Mouse (Mus musculus): ENCODE data around the gene Hip1.
A peak's percentile ranks its signal among the peaks of the same experiment; 100 is the strongest.

Gene Hip1

DNA sequence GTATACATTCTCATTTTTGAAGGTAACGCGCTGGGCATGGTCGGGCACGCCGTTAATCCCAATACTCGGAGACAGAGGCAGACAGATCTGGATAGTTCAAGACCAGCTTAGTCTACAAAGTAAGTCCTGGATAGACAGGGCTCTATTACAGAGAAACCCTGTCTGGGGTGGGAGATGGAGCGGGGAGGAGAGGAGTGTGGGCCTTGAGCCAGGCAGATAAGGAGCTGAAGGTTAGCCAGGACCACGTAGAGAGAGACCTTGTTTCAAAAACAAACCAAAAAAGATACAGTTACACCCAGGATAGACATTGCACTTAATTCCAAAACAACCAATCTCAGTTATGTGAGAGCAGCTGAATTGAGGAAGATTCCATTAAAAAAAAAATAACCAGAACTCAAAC, 99.2 kb downstream of the Hip1 start:
- no peak for DNase-seq (ENCODE audit: extremely low read depth, low read depth)

DNA sequence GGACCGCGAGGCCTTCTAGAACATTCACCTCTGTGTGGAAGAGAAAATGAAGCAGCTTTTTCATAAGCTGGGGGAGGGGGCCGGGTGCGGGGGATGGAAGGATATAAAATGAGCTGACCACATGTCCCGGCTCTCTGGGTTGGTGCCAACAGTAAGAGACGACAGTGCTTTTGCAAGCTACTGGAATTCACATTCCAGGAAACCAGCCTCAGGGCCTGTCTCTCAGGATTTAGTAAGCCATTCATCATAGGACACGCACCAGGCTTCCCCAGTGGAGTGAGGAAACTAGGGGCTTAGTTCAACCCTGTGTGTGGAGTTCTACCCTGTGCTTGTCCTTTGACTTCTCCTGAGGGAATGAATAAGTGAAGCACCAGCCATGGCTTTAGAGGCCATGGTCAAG, 102.5 kb downstream of the Hip1 start:
- no peak for DNase-seq (ENCODE audit: extremely low read depth, low read depth)

DNA sequence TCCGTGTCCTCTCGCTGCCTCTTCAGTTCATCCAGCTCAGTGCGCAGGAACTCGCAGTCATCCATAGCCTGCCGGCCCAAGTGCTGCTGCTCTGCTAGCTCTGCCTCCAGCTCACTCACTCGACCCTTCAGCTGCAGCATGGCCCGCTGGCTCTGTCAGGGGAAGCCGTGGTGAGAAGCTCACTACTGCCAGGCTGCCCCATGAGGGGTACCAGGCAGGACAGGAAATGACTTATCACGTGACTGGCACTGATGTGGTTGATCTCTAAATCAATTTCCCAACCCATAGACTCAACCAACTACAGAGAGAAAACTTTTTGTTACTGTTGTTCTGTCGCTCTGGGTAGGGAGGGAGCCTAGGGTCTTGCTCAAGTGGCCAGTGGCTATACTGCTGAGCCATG, 109.9 kb downstream of the Hip1 start:
- no peak for DNase-seq (ENCODE audit: extremely low read depth, low read depth)

DNA sequence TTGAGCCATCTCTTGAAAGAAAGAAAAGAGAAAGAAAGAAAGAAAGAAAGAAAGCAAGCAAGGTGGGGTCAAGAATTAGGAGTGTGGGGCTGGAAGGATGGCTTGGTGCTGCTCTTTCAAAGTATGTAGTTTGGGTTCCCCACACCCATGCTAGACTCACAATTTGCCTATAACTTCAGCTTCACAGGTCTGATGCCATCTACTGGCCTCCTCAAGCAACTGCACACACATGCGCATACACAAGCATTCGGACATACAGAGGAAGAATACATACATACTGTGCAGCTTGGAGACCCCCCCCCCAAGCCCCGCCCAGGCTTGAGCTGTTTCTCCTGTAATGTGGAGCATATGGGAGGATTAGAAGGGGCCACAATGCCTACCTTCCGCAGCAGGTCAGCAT, 111.1 kb downstream of the Hip1 start:
- DNase-seq (ENCODE audit: extremely low read depth, low read depth) = no peak

DNA sequence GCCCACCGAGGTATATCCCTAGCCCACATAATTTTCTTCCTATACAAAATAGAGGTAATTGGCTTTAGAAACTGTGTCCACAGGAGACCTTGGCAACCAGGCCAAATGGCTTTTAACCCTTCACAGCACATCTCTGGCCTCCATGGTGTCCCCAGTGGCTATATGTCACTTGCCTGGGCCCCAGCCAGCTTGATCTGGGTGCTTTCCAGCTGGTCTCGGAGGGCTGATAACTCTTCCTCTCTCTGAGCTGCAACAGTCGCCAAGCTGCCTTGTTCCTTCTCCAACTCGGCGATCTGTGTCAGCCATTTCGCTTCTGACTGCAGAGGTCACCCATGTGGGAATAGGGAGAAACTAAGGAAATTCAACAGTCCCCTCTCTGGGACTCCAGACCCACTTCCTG, 113.8 kb downstream of the Hip1 start:
- DNase-seq (ENCODE audit: extremely low read depth, low read depth) = no peak

DNA sequence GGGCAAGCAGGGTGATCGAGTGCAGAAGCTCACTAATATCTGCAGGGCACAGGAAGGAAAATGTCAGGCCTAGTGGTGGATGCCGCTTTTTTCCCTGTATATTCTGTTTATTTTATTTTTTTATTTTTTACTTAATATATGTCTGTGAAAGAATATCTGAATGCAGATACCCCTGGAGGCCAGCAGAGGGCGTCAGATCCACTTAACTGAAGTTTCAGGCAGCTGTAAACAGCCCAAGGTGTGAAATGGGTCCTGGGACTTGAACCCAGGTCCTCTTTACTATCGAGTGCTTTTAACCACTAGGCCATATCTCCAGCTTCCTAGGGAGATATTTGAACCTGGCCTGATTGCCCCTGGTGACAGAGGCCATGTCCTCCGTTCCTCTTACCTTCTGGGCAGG, 116.1 kb downstream of the Hip1 start:
- peak; percentile 5 for DNase-seq (ENCODE audit: extremely low read depth, low read depth)

DNA sequence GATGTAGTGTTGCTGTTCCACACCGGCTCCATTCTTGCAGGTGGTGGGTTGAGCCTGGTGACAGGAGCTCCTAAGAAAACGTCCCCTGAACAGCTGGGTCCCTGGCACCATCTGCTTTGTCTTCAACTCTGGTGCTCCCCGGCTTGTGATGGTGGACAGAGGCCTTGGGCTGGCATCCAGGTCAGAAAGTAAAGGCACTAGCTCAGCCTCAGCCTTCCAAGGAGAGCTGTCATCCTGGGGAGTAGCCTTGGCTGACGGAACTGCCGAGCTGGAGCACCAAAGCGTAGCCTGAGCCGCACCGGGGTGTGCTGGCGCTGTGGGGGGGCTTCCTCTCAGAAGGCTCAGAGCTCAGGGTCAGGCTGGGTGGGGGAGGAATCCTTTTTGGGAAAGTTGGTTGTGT, 134.7 kb downstream of the Hip1 start:
- DNase-seq (ENCODE audit: extremely low read depth, low read depth) = no peak

DNA sequence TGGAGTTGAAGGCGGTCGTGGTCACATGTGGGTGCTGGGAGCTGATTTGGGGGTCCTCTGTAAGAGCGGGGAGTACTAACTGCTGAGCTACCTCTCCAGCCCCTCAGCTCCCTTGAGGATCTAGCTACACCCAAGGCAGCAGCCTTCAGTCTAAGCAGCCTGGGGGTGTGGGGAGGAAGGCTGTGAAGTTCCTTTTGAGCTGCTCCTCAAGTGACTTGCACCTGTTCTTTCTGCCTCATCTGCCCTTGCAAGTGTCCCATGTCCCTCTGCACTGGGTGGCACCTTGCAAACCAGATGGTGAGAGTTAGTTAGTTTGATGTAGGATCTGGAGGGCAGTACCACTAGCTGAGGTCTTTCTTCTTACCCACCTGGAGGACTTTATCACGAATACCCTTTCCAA, 136.8 kb downstream of the Hip1 start:
- no peak for DNase-seq (ENCODE audit: extremely low read depth, low read depth)

DNA sequence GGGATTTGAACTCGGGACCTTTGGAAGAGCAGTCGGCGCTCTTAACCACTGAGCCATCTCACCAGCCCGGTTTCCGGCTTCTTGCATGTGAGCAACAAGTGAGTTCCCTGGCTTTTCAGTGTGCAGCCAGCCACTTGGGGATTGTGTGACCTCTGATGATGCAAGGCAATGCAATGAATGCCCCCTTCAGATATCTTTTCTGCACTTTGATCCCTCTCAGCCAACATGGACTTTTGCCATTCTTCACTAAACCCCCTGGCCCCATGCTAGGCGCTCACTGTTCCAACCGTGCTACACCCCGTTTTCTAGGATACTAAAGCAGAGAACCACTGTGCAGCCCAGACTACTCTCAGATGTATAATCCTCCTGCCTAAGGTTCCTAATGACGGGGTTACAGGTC, 139.5 kb downstream of the Hip1 start:
- no peak for DNase-seq (ENCODE audit: extremely low read depth, low read depth)

DNA sequence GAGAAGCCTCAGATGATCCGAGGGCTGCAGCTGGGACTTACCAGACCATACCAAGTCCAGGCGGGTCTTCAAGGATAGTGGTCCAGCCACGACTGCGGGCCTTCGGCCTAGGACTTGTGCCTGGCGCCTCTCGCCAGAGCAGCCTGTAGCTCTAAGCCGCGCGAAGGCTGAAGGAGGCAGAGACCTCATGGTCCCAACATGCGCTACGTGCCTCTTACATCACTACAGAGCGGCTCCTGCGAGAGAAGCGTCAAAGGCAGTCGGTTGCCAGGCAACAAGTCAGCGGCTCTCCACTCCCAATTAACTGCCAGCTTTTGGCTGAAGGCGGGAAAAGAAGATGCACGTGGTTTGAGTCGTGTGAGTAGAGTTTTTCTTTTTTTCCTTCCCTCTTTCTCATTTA, 140.3 kb downstream of the Hip1 start:
- no peak for DNase-seq (ENCODE audit: extremely low read depth, low read depth)

DNA sequence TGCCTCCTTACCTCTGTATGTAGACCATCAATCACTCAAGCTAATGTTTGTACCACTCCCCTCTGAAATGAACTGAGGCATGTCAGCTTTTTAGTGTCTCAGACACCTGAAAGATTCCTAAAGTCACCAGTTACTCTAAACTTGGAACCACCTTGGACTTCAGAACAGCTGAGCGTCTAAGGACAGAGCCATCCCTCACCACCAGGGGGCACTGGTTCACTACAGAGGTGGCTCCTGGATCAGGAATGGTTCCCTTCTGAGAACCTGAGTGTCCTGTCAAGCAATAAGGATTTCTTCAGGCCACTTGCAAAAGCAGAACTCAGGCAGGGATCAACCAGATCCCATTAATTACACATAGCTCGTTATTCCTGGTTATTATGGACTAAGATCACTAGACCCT, 144.7 kb downstream of the Hip1 start:
- peak; percentile 49 for DNase-seq (ENCODE audit: extremely low read depth, low read depth)

DNA sequence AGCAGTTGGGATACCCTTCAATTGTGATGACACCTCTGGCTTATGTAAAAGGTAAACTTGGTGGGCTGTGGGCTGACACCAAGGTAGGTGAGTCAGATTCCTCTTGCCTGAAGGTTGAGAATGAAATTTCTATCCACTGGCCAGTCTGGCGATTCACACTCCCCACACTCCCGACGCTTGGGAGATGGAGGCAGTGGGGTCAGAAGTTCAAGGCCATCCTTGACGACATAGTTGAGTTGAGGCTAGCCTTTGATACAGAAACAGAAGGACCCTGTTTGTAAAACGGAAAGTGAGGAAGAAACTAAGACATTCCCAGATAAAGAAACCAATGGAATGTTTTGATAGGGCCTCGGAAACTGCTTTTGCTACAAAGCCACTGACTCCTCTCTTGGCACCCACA, 145.5 kb downstream of the Hip1 start:
- no peak for DNase-seq (ENCODE audit: extremely low read depth, low read depth)

DNA sequence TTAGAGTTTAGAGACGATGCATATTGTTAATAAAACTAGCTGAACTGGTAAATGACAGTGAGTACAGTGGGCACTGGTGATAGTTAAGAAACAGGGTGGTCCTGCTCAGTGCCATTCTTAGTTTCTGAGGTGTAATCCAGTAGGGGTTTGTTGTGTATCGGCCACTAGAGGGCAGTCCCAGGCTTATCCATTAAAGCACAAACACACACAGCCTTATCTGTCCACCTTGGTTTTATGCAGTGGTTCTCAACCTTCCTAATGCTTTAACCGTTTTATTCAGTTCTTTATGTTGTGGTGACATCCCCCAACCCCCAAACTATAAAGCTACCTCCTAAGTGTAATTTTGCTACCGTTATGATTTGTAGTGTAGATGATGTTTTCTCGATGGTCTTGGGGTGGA, 149.1 kb downstream of the Hip1 start:
- DNase-seq (ENCODE audit: extremely low read depth, low read depth) = peak; percentile 75

DNA sequence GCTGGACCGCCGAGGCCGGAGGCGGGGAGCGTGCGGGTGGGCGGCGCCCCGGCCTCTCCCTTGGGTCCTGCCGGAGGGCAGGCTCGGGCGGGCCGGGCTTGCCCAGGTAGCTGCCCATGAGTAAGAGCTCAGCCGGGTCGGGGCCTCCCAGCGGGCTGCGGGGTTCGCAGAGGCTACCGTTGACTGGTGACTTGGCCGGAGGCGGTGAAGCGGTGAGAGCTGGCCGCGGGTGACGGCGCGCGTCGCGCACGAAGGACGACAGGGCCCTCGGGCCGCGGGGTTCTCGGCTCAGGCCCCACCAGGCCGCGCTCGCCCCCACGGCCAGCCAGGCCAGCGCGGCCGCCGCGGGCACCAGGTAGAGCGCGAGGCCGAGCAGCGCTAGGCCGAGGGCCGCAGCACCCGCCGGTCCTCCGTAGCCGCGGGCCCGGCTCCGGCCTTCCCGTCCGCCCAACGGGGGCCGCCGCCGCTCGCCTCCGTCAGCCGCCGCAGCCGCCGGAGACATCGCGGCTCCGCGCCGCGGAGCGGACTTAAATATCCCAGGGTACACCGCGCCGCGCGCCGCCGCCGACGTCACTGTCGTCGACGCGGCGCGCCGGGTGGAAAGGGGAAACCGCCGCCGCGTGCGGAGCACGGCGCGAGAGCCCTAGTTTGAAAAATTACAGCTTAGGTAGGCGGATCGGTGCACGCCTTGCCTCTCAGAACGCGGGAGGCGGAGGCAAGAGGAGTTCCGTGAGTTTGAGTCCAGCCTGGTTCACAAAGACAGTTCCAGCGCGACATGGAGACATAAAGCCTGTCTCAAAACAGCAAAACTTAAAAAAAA, 150.7 kb downstream of the Hip1 start, which contains the start of gene Pom121:
Gene Pom121, minus strand, starts transcription at position 543 of the 820 bp plus-strand sequence.
- peak; percentile 71 for DNase-seq (ENCODE audit: extremely low read depth, low read depth)

DNA sequence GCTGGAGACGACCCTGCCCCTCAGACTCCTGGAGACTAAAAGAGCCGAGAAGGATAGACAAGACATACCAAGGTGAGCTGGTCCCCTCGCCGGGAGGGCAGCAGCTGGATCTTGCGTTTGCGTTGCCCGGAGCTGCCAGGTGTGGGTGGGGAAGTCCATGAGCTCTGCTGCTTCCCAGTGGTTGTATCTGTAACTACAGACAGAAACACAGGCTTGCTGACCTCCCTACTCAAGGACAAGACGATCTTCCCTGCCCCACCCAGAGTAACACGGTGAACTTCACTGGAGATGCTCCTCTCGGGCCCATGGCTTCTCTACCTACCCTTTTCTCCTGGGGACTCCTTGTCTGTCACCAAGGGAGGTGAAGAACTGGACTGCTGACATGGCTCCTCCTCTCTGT, 161.1 kb downstream of the Hip1 start:
- no peak for DNase-seq (ENCODE audit: extremely low read depth, low read depth)

DNA sequence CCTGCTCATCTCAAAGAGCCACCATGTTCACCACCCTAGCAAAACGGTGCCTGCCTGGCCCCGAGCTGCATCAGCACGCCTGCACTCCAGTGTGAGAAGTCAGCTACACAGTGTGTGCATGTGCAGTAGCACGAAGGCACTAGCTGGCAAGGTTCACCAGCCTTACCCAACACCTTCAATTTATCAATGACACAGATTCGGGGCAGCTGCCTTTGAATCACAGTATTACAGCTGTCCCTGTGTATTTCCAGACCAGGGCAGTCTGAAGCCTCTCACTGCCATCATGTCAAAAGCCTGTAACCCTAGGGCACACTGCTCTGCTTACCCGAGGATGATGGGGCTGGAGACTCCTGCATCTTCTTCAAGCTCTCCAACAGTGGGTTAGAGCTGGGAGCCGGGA, 162.2 kb downstream of the Hip1 start:
- DNase-seq (ENCODE audit: extremely low read depth, low read depth) = no peak

DNA sequence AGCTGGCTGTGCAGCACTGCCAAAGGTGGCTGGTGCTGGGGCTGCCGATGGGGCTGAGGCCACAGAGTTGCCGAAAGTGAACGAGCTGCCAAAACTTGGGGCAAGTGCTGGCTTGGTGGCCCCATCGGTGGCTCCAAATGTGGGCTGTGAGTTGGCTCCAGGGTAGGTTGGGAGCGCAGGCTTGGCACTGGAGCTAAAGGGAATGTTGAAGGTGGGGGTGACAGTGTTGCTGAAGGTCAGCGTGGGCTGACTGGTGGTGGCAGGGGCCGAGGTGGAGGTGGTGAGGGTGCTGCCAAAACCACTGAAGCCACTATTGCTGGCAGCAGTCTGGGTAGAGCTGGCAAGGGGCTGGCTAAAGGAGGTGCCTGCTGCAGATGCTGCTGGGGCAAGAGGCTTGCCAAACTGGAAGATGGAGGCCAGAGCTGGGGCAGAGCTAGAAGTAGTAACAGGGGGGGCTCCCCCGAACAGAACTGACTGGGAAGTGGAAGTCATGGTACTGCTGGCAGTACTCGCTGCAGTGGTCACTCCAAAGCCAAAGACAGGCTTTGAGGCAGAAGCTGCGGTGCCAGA, 163.5 kb downstream of the Hip1 start:
- no peak for DNase-seq (ENCODE audit: extremely low read depth, low read depth)

DNA sequence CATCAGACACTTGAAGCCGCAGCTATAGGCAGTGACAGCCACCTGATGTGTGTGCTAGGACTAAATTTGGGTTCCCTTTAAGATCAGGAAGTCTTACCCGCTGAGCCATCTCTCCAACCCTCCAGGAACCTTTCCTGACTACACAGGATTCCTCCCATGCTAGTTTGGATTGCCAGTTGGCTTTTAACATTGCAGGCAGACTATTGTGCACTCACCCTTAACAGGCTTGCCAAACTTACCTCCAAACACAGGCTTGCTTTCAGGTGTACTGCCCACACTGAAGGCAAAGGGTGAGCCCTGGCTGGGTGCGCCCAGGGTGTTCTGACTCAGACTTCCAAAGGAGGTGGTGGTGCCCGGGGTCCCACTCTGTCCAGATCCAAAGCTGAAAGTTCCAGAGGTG, 164.2 kb downstream of the Hip1 start:
- DNase-seq (ENCODE audit: extremely low read depth, low read depth) = no peak

DNA sequence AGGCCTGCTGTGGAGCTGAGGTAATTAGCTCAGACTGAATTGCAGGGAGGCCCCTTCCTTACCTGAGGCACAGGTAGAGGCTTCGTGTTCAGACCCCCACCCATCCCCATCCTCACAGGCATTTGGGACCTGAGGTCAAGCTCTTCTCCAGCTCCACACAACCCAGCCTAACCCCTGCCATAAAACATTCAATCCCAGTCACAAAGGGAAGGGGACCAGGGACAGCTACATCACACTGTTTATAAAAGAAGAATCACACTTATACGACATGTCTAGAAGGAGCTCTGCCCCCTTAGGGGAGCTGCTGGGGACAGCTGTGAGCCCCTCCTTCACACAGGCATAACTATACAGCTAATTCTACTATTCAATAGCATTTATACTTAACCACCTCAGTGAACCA, 168.6 kb downstream of the Hip1 start:
- no peak for DNase-seq (ENCODE audit: extremely low read depth, low read depth)

DNA sequence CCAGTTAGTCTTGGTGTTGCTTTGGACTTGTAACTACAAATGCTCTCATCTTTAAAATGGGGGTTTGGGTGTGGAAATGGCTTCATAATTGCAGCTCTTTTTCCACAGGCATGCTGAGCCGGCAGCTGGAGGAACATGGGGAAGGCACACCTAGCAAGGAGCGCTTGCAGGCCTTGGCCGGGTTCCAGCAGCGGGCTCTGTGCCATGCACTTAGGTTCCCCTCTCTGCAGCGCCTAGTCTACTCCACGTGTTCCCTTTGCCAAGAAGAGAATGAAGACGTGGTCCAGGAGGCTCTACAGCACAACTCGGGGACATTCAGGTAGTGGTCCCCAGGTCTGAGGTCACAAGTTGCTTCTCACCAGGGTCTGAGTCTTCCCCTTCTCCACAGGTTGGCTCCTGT, 169.8 kb downstream of the Hip1 start:
- DNase-seq (ENCODE audit: extremely low read depth, low read depth) = no peak

DNA sequence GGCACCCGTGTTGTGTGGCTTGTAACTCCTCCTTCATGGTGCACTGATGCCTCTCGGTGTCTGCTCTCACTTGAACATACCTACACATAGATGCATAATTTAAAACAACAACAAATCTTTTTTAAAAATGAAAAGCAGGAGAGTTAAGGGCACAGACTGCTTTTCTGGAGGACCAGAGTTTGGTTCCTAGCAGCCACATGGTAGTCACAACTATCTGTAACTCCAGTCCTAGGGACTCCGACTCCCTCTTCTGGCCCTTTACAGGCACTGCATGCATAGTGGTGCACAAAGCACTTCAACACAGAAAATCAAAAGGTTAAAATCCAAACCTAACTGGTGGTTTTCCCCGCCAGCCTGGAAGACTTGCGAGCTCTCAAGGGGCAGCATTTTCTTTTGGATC, 171.3 kb downstream of the Hip1 start:
- DNase-seq (ENCODE audit: extremely low read depth, low read depth) = no peak

DNA sequence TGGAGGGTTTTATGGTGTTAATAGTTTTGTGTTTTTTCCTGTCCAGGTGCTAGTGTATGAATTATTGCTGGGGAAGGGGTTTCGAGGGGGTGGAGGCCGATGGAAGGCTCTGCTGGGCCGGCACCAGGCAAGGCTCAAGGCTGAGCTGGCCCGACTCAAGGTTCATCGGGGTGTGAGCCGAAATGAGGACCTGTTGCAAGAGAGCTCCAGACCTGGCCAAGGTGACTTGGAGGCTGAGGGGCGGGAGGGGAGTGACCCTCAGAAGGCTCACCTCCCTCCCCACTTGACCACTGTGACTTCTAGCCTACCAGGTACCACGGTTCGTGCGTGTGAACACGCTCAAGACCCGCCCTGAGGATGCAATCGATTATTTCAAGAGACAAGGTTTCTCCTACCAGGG, 173.7 kb downstream of the Hip1 start:
- DNase-seq (ENCODE audit: extremely low read depth, low read depth) = no peak
